Mouse (Mus musculus) intestine, postnatal 0 days (tissue): Measurements from ENCODE around the gene Smc3. TPM values are rescaled to one million over a fixed set of nuclear protein-coding genes. Genes with fewer than 3 reads are reported as not detected.

ENCODE experiments used
- ATAC-seq: fragments of 200-750 bp; cut with Nextera tagmentation; 2 replicates; pipeline ENCODE4 v1.8.0; 2017; ENCODE audit warnings: mild to moderate bottlenecking, moderate TSS enrichment, moderate library complexity
- H3K27ac ChIP-seq: fragments of 300-500 bp; sonication (generic); 2 replicates; pipeline ENCODE4 v1.5.1; 2014; ENCODE audit warnings: mild to moderate bottlenecking, low read depth, low read length, moderate library complexity
- H3K27me3 ChIP-seq: fragments of 300-500 bp; sonication (generic); replicated peaks from 2 replicates; pipeline ENCODE4 v1.6.1; 2014; ENCODE audit warnings: low read length, mixed read lengths; ENCODE audit not compliant: control insufficient read depth, insufficient read depth
- H3K36me3 ChIP-seq: fragments of 300-500 bp; sonication (generic); 2 replicates; pipeline ENCODE4 v1.6.1; 2014; ENCODE audit warnings: mild to moderate bottlenecking, moderate library complexity; ENCODE audit not compliant: control insufficient read depth, insufficient read depth
- H3K4me1 ChIP-seq: fragments of 300-500 bp; sonication (generic); replicated peaks from 2 replicates; pipeline ENCODE4 v1.6.1; 2014; ENCODE audit warnings: antibody characterized with exemption, low read length, mixed read lengths; ENCODE audit not compliant: control insufficient read depth, insufficient read depth
- H3K4me2 ChIP-seq: fragments of 300-500 bp; sonication (generic); replicated peaks from 2 replicates; pipeline ENCODE4 v1.6.1; 2014; ENCODE audit warnings: low read depth, mild to moderate bottlenecking, moderate library complexity
- H3K4me3 ChIP-seq: fragments of 300-500 bp; sonication (generic); 2 replicates; pipeline ENCODE4 v1.5.1; 2014; ENCODE audit warnings: low read depth, low read length
- H3K9ac ChIP-seq: fragments of 300-500 bp; sonication (generic); 2 replicates; pipeline ENCODE4 v1.6.1; 2014; ENCODE audit warnings: mild to moderate bottlenecking, low read depth, low read length
- H3K9me3 ChIP-seq: fragments of 300-500 bp; sonication (generic); 2 replicates; pipeline ENCODE4 v1.6.1; 2016; ENCODE audit warnings: mixed run types; ENCODE audit not compliant: control insufficient read depth
- CTCF ChIP-seq: sonication (generic); IDR thresholded peaks from 2 replicates; pipeline ENCODE4 v1.5.1; 2016; ENCODE audit warnings: low read depth, mild to moderate bottlenecking, control low read depth, antibody characterized with exemption, moderate library complexity
- WGBS: fragments of 180-500 bp; shearing (Covaris S2); extraction: QIAGEN DNeasy Blood & Tissue Kit; methylation state at CpG from one replicate; pipeline ENCODE4 v1.1.7; 2014; 5-methylcytosine and 5-hydroxymethylcytosine counted together
- polyA plus RNA-seq: library from polyadenylated mRNA; unstranded; fragments of >200 nt; fragmentation: Nextera tagmentation; extraction: Ambion mirVana; gene quantifications from 2 replicates; pipeline ENCODE4 v1.2.1, GENCODE M21; 2015

The Smc3 gene
- polyA plus RNA-seq: 24.4 and 24.9 TPM in 2 replicates

DNA sequence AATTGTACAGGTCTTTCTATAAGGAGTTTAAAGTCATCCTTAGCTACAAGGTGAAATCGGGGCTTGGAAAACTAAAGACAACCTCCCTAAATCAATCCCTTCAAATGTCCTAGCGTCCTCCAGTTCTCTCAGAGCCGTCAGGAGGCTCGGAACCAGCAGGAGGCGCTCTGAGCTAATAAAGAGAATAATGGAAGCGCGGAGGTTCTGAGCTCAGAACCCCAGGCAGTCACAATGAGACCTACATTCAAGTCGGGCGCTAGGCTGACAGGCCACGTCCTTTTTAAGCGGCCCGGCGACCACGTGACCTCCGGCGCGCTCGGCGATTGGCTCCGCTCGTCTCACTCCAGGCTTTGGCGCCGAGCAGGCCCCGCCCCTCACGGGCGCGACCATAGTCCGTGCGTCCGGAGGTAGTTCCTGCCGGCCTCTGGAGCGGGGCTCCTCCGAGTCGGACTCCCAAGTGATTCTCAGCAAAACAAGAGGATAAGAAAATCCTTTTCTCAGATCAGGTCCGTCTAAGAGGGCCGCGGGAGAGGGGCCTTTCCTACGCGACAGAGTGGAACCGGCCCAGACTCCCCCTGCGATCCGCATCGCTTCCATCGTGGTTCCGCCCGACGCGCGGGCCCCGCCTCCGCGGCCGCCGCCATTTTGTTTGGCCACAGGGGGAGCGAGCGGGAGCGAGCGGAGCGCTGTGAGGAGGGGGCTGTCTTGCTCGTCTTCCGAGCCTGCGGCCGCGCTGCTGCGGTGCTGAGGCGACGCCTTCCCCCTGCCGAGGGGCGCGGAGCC is at the start of gene Smc3:
Smc3 (plus strand) TSS at position 642 of the 783 bp plus-strand sequence.
- ATAC-seq: peak; percentile 98
- Histone ChIP-seq H3K9me3 (no peaks in the 10 kb centered on the region), H3K27ac (peak within 1 kb of the TSS; percentile 91), H3K4me1 (peaks cover 5% of the 10 kb centered on the region; the same call in 1 of the 2 replicates), H3K27me3 (no peaks in the 10 kb centered on the region), H3K9ac (peak within 1 kb of the TSS; percentile 96), H3K4me2 (peak within 1 kb of the TSS; percentile 96), H3K4me3 (peak within 1 kb of the TSS; percentile 98), H3K36me3 (0 out of 2 replicates have a peak, but pooled peaks cover 2% of the 10 kb centered on the region)
- WGBS: under 1% methylated on average over 70 of the region's 70 CpGs
- peak; percentile 88 for TF ChIP-seq CTCF

GRCm38 (mm10) chr19:53550972-53551371 is 49.2 kb upstream of the Smc3 start:
- TF ChIP-seq CTCF: no peak
- no peak overlapping the region for H3K9ac ChIP-seq
- no peaks in the 10 kb centered on the region for H3K9me3 ChIP-seq
- H3K4me3 ChIP-seq: no peak overlapping the region
- no peak overlapping the region for H3K4me2 ChIP-seq
- H3K27ac ChIP-seq: no peak overlapping the region
- no peak for ATAC-seq
- H3K27me3 ChIP-seq: no peaks in the 10 kb centered on the region
- H3K4me1 ChIP-seq: 0 out of 2 replicates have a peak, but pooled peaks cover 4% of the 10 kb centered on the region
- 76% methylated on average over 12 of the region's 12 CpGs for WGBS
- H3K36me3 ChIP-seq: no peaks in the 10 kb centered on the region

- H3K4me2 ChIP-seq: no peak overlapping the region
- no peak overlapping the region for H3K4me3 ChIP-seq
- peaks cover 4% of the 10 kb centered on the region; the same call in 1 of the 2 replicates for H3K4me1 ChIP-seq
- 42% methylated on average over 10 of the region's 10 CpGs for WGBS
- H3K27ac ChIP-seq: no peak overlapping the region
- no peaks in the 10 kb centered on the region for H3K27me3 ChIP-seq
- H3K9me3 ChIP-seq: no peaks in the 10 kb centered on the region
- no peak for ATAC-seq
- no peak for TF ChIP-seq CTCF
- H3K9ac ChIP-seq: no peak overlapping the region
- H3K36me3 ChIP-seq: no peaks in the 10 kb centered on the region
These were observed 47.9 kb upstream of the Smc3 start for GRCm38 (mm10) chr19:53552216-53552786.

DNA sequence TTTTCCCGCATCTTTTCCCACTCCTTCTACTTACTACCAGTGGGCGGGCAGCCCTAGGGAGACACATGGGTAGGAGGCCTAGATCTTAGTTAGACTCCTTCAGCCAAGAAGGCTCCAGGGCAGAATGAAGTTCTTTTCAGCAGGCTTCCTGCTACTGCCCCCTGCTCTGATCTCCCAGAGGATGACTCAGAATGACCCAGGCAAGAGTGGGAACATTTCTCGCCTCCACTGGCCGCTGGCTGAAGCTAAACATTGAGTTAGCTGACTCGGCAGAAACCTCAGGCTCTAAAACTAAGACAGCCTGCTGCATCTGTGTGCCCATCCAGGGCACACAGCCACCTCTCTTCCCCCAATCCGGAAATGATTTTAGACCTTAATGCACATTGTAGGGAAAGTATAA is 47.4 kb upstream of the Smc3 start:
- TF ChIP-seq CTCF: 0 out of 2 replicates have a peak, but pooled peaks have one; percentile 5
- Histone ChIP-seq H3K9me3 (no peaks in the 10 kb centered on the region), H3K27ac (no peak overlapping the region), H3K4me2 (no peak overlapping the region), H3K4me1 (peaks cover 4% of the 10 kb centered on the region; the same call in 1 of the 2 replicates), H3K36me3 (no peaks in the 10 kb centered on the region), H3K9ac (no peak overlapping the region), H3K27me3 (no peaks in the 10 kb centered on the region), H3K4me3 (no peak overlapping the region)
- 62% methylated on average over 6 of the region's 6 CpGs for WGBS
- ATAC-seq: no peak

DNA sequence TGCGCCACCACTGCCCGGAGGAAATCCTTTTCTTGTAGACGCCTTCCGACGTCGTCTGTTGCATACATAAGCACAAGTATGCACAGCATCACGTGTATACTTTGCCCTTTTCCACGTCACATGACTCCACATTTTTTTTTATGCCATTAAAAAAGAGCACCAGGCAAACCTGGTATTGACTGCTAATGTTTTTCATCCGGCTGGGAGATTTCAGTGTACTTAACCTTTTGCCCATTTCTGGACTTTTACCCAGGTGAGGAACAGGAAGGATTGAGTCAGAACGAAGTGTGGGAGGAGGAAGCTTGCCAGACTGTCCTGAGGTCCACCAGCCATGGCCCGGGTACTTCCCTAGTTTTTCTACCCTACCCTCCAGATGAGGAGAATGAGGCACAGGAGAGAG is 45.8 kb upstream of the Smc3 start:
- TF ChIP-seq CTCF: no peak
- no peaks in the 10 kb centered on the region for H3K27me3 ChIP-seq
- peak overlapping the region; percentile 69 for H3K27ac ChIP-seq
- no peak overlapping the region for H3K9ac ChIP-seq
- peaks cover 4% of the 10 kb centered on the region; the same call in 1 of the 2 replicates for H3K4me1 ChIP-seq
- H3K36me3 ChIP-seq: no peaks in the 10 kb centered on the region
- WGBS: 43% methylated on average over 11 of the region's 11 CpGs
- H3K4me2 ChIP-seq: no peak overlapping the region
- no peaks in the 10 kb centered on the region for H3K9me3 ChIP-seq
- H3K4me3 ChIP-seq: no peak overlapping the region
- ATAC-seq: peak; percentile 82

- peak overlapping the region; percentile 69; the same call in 1 of the 2 replicates for H3K27ac ChIP-seq
- 70% methylated on average over 5 of the region's 5 CpGs for WGBS
These were observed 45.1 kb upstream of the Smc3 start for GRCm38 (mm10) chr19:53554981-53555616.

More at GRCm38 (mm10) chr19:53554981-53555616, 45.1 kb upstream of the Smc3 start:
- Histone ChIP-seq H3K36me3 (no peaks in the 10 kb centered on the region), H3K9ac (no peak overlapping the region), H3K27me3 (no peaks in the 10 kb centered on the region), H3K4me3 (no peak overlapping the region), H3K4me2 (no peak overlapping the region), H3K4me1 (peaks cover 4% of the 10 kb centered on the region; the same call in 1 of the 2 replicates), H3K9me3 (no peaks in the 10 kb centered on the region)
- no peak for TF ChIP-seq CTCF
- no peak for ATAC-seq
